Mouse (Mus musculus) monocyte, adult 5-6 weeks (primary cell): ENCODE data around the gene Gm10518. TPM values are rescaled to one million over a fixed set of nuclear protein-coding genes. Genes with fewer than 3 reads are reported as not detected.
A peak's percentile ranks its signal among the peaks of the same experiment; 100 is the strongest.

Experiments
- ATAC-seq: fragments of 153-309, 156-312 bp; replicated peaks from 2 replicates; pipeline ENCODE4 v1.8.0; 2017; ENCODE audit warnings: mild to moderate bottlenecking; ENCODE audit not compliant: low TSS enrichment, insufficient number of reproducible peaks, severe bottlenecking, poor library complexity, low FRiP score
- total RNA-seq: library from RNA; stranded (forward); fragments of 200-1000, 200-491, 200-594 nt; gene quantifications from 3 replicates; pipeline ENCODE4 v1.2.3, GENCODE M21; 2017

The Gm10518 gene
- total RNA-seq, 1 experiment from 2014 or later, result not detected

- no peak for ATAC-seq
Measured at GRCm38 (mm10) chr1:179828051-179828450, 24.9 kb downstream of the Gm10518 start.

- ATAC-seq, result peak; percentile 80
Measured at GRCm38 (mm10) chr1:179828900-179829299, 25.7 kb downstream of the Gm10518 start.

GRCm38 (mm10) chr1:179832710-179833240 is 29.6 kb downstream of the Gm10518 start:
- ATAC-seq, result no peak

DNA sequence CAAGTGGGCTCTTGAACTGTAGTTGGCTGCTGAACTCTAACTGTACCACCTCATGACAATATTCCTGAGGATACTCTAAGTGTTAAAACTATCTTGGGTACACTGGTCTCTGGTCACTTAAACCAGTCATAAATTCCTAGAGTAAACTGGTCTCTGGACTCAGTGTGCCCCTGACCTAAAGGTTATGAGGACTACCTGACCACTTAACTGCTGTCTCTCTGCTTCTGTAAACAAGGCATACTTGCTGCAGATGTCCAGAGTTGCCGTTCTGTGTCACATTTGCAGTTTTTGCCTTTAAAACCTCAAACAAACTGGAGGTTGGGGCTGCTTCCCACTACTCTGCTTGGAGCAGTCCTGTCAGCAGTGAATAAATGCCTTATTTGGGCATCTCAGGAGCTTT is 30.4 kb downstream of the Gm10518 start:
- ATAC-seq, result no peak

GRCm38 (mm10) chr1:179835753-179836425 is 32.7 kb downstream of the Gm10518 start:
- ATAC-seq, result no peak

GRCm38 (mm10) chr1:179836426-179837404 is 33.5 kb downstream of the Gm10518 start:
- ATAC-seq, result no peak

DNA sequence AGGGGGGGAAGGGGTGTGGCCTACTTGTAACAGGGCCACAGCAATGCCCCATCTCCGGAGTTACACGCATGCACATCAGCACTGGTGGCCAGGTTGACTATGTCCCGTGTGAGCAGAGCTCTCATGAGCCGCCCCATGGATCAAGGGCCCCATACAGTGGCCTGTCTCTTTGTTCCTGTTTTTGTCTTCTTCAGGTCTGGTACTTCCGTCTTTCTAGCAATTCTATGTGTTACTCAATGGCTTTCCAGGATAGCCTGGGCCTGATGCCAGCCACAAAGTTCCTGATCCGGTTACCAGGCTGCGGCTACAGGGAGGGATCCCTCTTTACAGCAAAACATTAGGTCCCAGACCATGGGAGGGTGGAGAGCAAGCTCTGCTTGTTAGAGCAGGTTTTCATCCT is 39.4 kb downstream of the Gm10518 start:
- peak; percentile 84 for ATAC-seq

- ATAC-seq, result no peak
Measured at GRCm38 (mm10) chr1:179843981-179844380, 40.8 kb downstream of the Gm10518 start.

GRCm38 (mm10) chr1:179844894-179845293 is 41.7 kb downstream of the Gm10518 start:
- ATAC-seq, result peak; percentile 59

GRCm38 (mm10) chr1:179845832-179846499 is 42.8 kb downstream of the Gm10518 start:
- ATAC-seq, result no peak

DNA sequence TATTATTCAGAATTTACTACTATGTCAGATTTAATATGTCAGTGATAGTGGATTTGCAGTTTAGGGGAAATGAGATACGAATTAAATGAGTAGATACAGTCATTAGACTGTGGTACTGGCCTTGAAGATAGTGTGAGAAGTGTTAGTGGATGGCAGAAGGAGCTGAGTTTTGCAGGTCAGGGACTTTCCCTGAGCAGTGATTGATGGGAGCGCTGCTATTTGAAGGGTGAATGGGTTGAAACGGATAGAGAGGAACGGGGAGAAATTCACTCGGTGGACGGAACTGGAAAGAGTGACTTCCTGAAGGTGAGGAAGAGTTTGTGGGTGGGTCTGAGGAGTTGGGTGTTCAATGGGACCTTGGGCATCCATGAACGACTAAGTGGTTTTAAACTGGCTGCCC is 44.0 kb downstream of the Gm10518 start:
- no peak for ATAC-seq

- ATAC-seq, result 0 out of 2 replicates have a peak, but pooled peaks have one; percentile 43
Measured at GRCm38 (mm10) chr1:179847759-179848389, 44.7 kb downstream of the Gm10518 start.

DNA sequence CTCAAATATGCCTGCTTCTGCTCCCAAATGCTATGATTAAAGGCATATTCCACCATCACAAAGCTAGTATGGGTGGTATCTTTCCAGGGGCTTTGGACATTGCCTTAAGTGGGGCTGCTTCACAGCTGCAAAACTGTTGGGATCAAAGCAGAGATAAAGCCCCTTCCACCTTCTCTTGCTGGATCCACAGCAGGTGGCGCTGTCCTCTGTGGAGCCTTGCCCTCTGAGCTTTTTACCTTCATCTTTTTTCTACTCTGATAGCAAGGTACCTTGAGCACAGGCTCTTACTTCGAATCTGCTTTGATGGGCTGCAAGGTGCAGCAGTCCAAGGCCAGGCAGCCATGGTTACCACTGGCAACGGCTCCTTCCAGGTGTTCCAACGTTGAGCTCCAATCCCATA is 50.2 kb downstream of the Gm10518 start:
- no peak for ATAC-seq

Other genes starting within 250 kb of the Gm10518 start
- 10.1 to 18.2 TPM (median 15.0 TPM) in 3 replicates for gene Sccpdh, start 135.2 kb upstream of the Gm10518 start, total RNA-seq
- gene Kif28, start 58.1 kb upstream of the Gm10518 start, total RNA-seq, result not detected in 3 replicates
- 47.6 to 87.5 TPM (median 56.5 TPM) in 3 replicates for gene Ahctf1, start 304 bp downstream of the Gm10518 start, total RNA-seq
- gene Cdc42bpa, start 157.1 kb downstream of the Gm10518 start, total RNA-seq, result 0.11 to 2.7 TPM (median 2.0 TPM) in 3 replicates